Mouse (Mus musculus): ENCODE measurements around the gene C730034F03Rik. TPM values are rescaled to one million over a fixed set of nuclear protein-coding genes. Genes with fewer than 3 reads are reported as not detected.
A peak's percentile ranks its signal among the peaks of the same experiment; 100 is the strongest.

Gene C730034F03Rik
- 3.5 and 4.6 TPM in 2 replicates for polyA plus RNA-seq (2014; fragmentation: Nextera tagmentation; extraction: Ambion mirVana)

- H3K27me3 ChIP-seq (ENCODE audit: control insufficient read depth, insufficient read depth, low read length), result no peaks in the 10 kb centered on the region
- ATAC-seq (ENCODE audit: low FRiP score, low TSS enrichment) (peak; percentile 93), DNase-seq (peak; percentile 96)
- H3K4me1 ChIP-seq (ENCODE audit: control insufficient read depth, insufficient read depth, low read length), result peaks cover 7% of the 10 kb centered on the region; the same call in 1 of the 2 replicates
- peak within 1 kb of the TSS; percentile 96 for H3K27ac ChIP-seq (replicated peaks; ENCODE audit: low read depth, low read length)
- H3K4me2 ChIP-seq (ENCODE audit: low read length), result peak within 1 kb of the TSS; percentile 97
- H3K9me3 ChIP-seq (ENCODE audit: control insufficient read depth, low read length), result no peaks in the 10 kb centered on the region
- peak within 1 kb of the TSS; percentile 84 for H3K4me3 ChIP-seq (replicated peaks; ENCODE audit: low read depth, low read length)
- H3K9ac ChIP-seq (replicated peaks; ENCODE audit: low read length), result peak within 1 kb of the TSS; percentile 79
- H3K36me3 ChIP-seq (ENCODE audit: control insufficient read depth, insufficient read depth, low read length), result peaks cover 26% of the 10 kb centered on the region
- WGBS, result under 1% methylated on average over 70 of the region's 70 CpGs
Observed at GRCm38 (mm10) chr15:89429352-89430221, at the start of gene C730034F03Rik, which contains the start of the genes Gm44502 and Chkb. TSS of gene C730034F03Rik (plus strand) at chr15:89429589. TSS of gene Gm44502 (minus strand) at chr15:89429696. TSS of gene Chkb (minus strand) at chr15:89429908.

GRCm38 (mm10) chr15:89384617-89385016 lies 44.8 kb upstream of the C730034F03Rik start, which contains the start of gene Klhdc7b:
TSS of gene Klhdc7b (plus strand) at chr15:89384917.
- H3K4me1 ChIP-seq (ENCODE audit: control insufficient read depth, insufficient read depth, low read length), result no peaks in the 10 kb centered on the region
- no peak within 1 kb of the TSS for H3K4me3 ChIP-seq (replicated peaks; ENCODE audit: low read depth, low read length)
- ATAC-seq (ENCODE audit: low FRiP score, low TSS enrichment) (no peak), DNase-seq (no peak)
- no peak within 1 kb of the TSS for H3K9ac ChIP-seq (replicated peaks; ENCODE audit: low read length)
- no peaks in the 10 kb centered on the region for H3K36me3 ChIP-seq (ENCODE audit: control insufficient read depth, insufficient read depth, low read length)
- 85% methylated on average over 7 of the region's 7 CpGs for WGBS
- H3K27ac ChIP-seq (replicated peaks; ENCODE audit: low read depth, low read length), result no peak within 1 kb of the TSS
- no peak within 1 kb of the TSS for H3K4me2 ChIP-seq (ENCODE audit: low read length)
- peaks cover 5% of the 10 kb centered on the region for H3K27me3 ChIP-seq (ENCODE audit: control insufficient read depth, insufficient read depth, low read length)
- no peaks in the 10 kb centered on the region for H3K9me3 ChIP-seq (ENCODE audit: control insufficient read depth, low read length)

GRCm38 (mm10) chr15:89387127-89387526 lies 42.3 kb upstream of the C730034F03Rik start:
- Histone ChIP-seq H3K9me3 (ENCODE audit: control insufficient read depth, low read length) (no peaks in the 10 kb centered on the region), H3K4me2 (ENCODE audit: low read length) (no peak overlapping the region), H3K36me3 (ENCODE audit: control insufficient read depth, insufficient read depth, low read length) (no peaks in the 10 kb centered on the region), H3K4me1 (ENCODE audit: control insufficient read depth, insufficient read depth, low read length) (no peaks in the 10 kb centered on the region), H3K27me3 (ENCODE audit: control insufficient read depth, insufficient read depth, low read length) (no peaks in the 10 kb centered on the region), H3K9ac (replicated peaks; ENCODE audit: low read length) (no peak overlapping the region), H3K4me3 (replicated peaks; ENCODE audit: low read depth, low read length) (no peak overlapping the region), H3K27ac (replicated peaks; ENCODE audit: low read depth, low read length) (no peak overlapping the region)
- DNase-seq, result no peak
- ATAC-seq (ENCODE audit: low FRiP score, low TSS enrichment), result no peak
- 54% methylated on average over 12 of the region's 12 CpGs for WGBS

- Histone ChIP-seq H3K27me3 (ENCODE audit: control insufficient read depth, insufficient read depth, low read length) (no peaks in the 10 kb centered on the region), H3K4me1 (ENCODE audit: control insufficient read depth, insufficient read depth, low read length) (no peaks in the 10 kb centered on the region), H3K9ac (replicated peaks; ENCODE audit: low read length) (no peak overlapping the region), H3K4me2 (ENCODE audit: low read length) (no peak overlapping the region), H3K9me3 (ENCODE audit: control insufficient read depth, low read length) (no peaks in the 10 kb centered on the region), H3K27ac (replicated peaks; ENCODE audit: low read depth, low read length) (no peak overlapping the region), H3K36me3 (ENCODE audit: control insufficient read depth, insufficient read depth, low read length) (no peaks in the 10 kb centered on the region), H3K4me3 (replicated peaks; ENCODE audit: low read depth, low read length) (no peak overlapping the region)
- 91% methylated on average over 10 of the region's 10 CpGs for WGBS
- ATAC-seq (ENCODE audit: low FRiP score, low TSS enrichment) (no peak), DNase-seq (no peak)
Observed at GRCm38 (mm10) chr15:89390081-89390480, 39.3 kb upstream of the C730034F03Rik start.

- Histone ChIP-seq H3K27ac (replicated peaks; ENCODE audit: low read depth, low read length) (no peak overlapping the region), H3K4me3 (replicated peaks; ENCODE audit: low read depth, low read length) (no peak overlapping the region), H3K27me3 (ENCODE audit: control insufficient read depth, insufficient read depth, low read length) (no peaks in the 10 kb centered on the region), H3K36me3 (ENCODE audit: control insufficient read depth, insufficient read depth, low read length) (no peaks in the 10 kb centered on the region), H3K9me3 (ENCODE audit: control insufficient read depth, low read length) (no peaks in the 10 kb centered on the region), H3K9ac (replicated peaks; ENCODE audit: low read length) (no peak overlapping the region), H3K4me1 (ENCODE audit: control insufficient read depth, insufficient read depth, low read length) (no peaks in the 10 kb centered on the region), H3K4me2 (ENCODE audit: low read length) (no peak overlapping the region)
- ATAC-seq (ENCODE audit: low FRiP score, low TSS enrichment) (no peak), DNase-seq (no peak)
- WGBS, result 92% methylated on average over 4 of the region's 4 CpGs
Observed at GRCm38 (mm10) chr15:89396883-89397282, 32.5 kb upstream of the C730034F03Rik start.

- H3K27me3 ChIP-seq (ENCODE audit: control insufficient read depth, insufficient read depth, low read length), result no peaks in the 10 kb centered on the region
- 80% methylated on average over 2 of the region's 2 CpGs for WGBS
- no peak overlapping the region for H3K4me3 ChIP-seq (replicated peaks; ENCODE audit: low read depth, low read length)
- no peaks in the 10 kb centered on the region for H3K36me3 ChIP-seq (ENCODE audit: control insufficient read depth, insufficient read depth, low read length)
- no peak overlapping the region for H3K9ac ChIP-seq (replicated peaks; ENCODE audit: low read length)
- no peak overlapping the region for H3K27ac ChIP-seq (replicated peaks; ENCODE audit: low read depth, low read length)
- no peaks in the 10 kb centered on the region for H3K9me3 ChIP-seq (ENCODE audit: control insufficient read depth, low read length)
- no peak for ATAC-seq (ENCODE audit: low FRiP score, low TSS enrichment)
- no peak overlapping the region for H3K4me2 ChIP-seq (ENCODE audit: low read length)
- H3K4me1 ChIP-seq (ENCODE audit: control insufficient read depth, insufficient read depth, low read length), result no peaks in the 10 kb centered on the region
- DNase-seq, result no peak
Observed at GRCm38 (mm10) chr15:89398146-89398545, 31.2 kb upstream of the C730034F03Rik start.

- H3K27ac ChIP-seq (replicated peaks; ENCODE audit: low read depth, low read length), result no peak overlapping the region
- ATAC-seq (ENCODE audit: low FRiP score, low TSS enrichment), result no peak
- WGBS, result 61% methylated on average over 1 of the region's 1 CpGs
- no peaks in the 10 kb centered on the region for H3K4me1 ChIP-seq (ENCODE audit: control insufficient read depth, insufficient read depth, low read length)
- H3K9me3 ChIP-seq (ENCODE audit: control insufficient read depth, low read length), result no peaks in the 10 kb centered on the region
- H3K4me2 ChIP-seq (ENCODE audit: low read length), result no peak overlapping the region
- no peak for DNase-seq
- H3K36me3 ChIP-seq (ENCODE audit: control insufficient read depth, insufficient read depth, low read length), result no peaks in the 10 kb centered on the region
- no peak overlapping the region for H3K9ac ChIP-seq (replicated peaks; ENCODE audit: low read length)
- H3K4me3 ChIP-seq (replicated peaks; ENCODE audit: low read depth, low read length), result no peak overlapping the region
- no peaks in the 10 kb centered on the region for H3K27me3 ChIP-seq (ENCODE audit: control insufficient read depth, insufficient read depth, low read length)
Observed at GRCm38 (mm10) chr15:89399716-89400115, 29.7 kb upstream of the C730034F03Rik start.

- no peaks in the 10 kb centered on the region for H3K4me1 ChIP-seq (ENCODE audit: control insufficient read depth, insufficient read depth, low read length)
- ATAC-seq (ENCODE audit: low FRiP score, low TSS enrichment) (no peak), DNase-seq (no peak)
- WGBS, result 76% methylated on average over 1 of the region's 1 CpGs
- no peaks in the 10 kb centered on the region for H3K36me3 ChIP-seq (ENCODE audit: control insufficient read depth, insufficient read depth, low read length)
- H3K4me3 ChIP-seq (replicated peaks; ENCODE audit: low read depth, low read length), result no peak overlapping the region
- peaks cover 6% of the 10 kb centered on the region; the same call in 1 of the 2 replicates for H3K9me3 ChIP-seq (ENCODE audit: control insufficient read depth, low read length)
- H3K27ac ChIP-seq (replicated peaks; ENCODE audit: low read depth, low read length), result no peak overlapping the region
- H3K4me2 ChIP-seq (ENCODE audit: low read length), result no peak overlapping the region
- H3K27me3 ChIP-seq (ENCODE audit: control insufficient read depth, insufficient read depth, low read length), result no peaks in the 10 kb centered on the region
- H3K9ac ChIP-seq (replicated peaks; ENCODE audit: low read length), result no peak overlapping the region
Observed at GRCm38 (mm10) chr15:89402471-89402870, 26.9 kb upstream of the C730034F03Rik start.
